Mouse (Mus musculus): ENCODE results near the gene Irf2bp2. TPM values are rescaled to one million over a fixed set of nuclear protein-coding genes. Genes with fewer than 3 reads are reported as not detected.

The Irf2bp2 gene
- polyA plus RNA-seq, 1 experiment from 2014 or later = 11.5 TPM

GRCm38 (mm10) chr8:126576086-126576485 lies 17.7 kb downstream of the Irf2bp2 start:
- Histone ChIP-seq H3K4me3 (ENCODE audit: low read length) (no peak overlapping the region), H3K4me2 (ENCODE audit: low read depth, low read length) (no peak overlapping the region), H3K9me3 (ENCODE audit: control insufficient read depth, low read length) (no peaks in the 10 kb centered on the region), H3K4me1 (ENCODE audit: control insufficient read depth, insufficient read depth, low read length) (peaks cover 3% of the 10 kb centered on the region; the same call in 1 of the 2 replicates), H3K27me3 (replicated peaks; ENCODE audit: control insufficient read depth, insufficient read depth, low read length) (no peaks in the 10 kb centered on the region), H3K27ac (ENCODE audit: low read length) (no peak overlapping the region), H3K36me3 (ENCODE audit: control insufficient read depth, insufficient read depth, low read length) (no peaks in the 10 kb centered on the region), H3K9ac (ENCODE audit: low read depth, low read length) (no peak overlapping the region)
- ATAC-seq = no peak

GRCm38 (mm10) chr8:126574882-126575637 lies 18.7 kb downstream of the Irf2bp2 start:
- Histone ChIP-seq H3K4me1 (ENCODE audit: control insufficient read depth, insufficient read depth, low read length) (peaks cover 3% of the 10 kb centered on the region; the same call in 1 of the 2 replicates), H3K36me3 (ENCODE audit: control insufficient read depth, insufficient read depth, low read length) (no peaks in the 10 kb centered on the region), H3K4me3 (ENCODE audit: low read length) (no peak overlapping the region), H3K27me3 (replicated peaks; ENCODE audit: control insufficient read depth, insufficient read depth, low read length) (no peaks in the 10 kb centered on the region), H3K9me3 (ENCODE audit: control insufficient read depth, low read length) (no peaks in the 10 kb centered on the region), H3K27ac (ENCODE audit: low read length) (no peak overlapping the region), H3K4me2 (ENCODE audit: low read depth, low read length) (no peak overlapping the region), H3K9ac (ENCODE audit: low read depth, low read length) (no peak overlapping the region)
- 86% methylated on average over 16 of the region's 16 CpGs for WGBS
- no peak for ATAC-seq

GRCm38 (mm10) chr8:126573878-126574277 lies 19.9 kb downstream of the Irf2bp2 start:
- Histone ChIP-seq H3K9me3 (ENCODE audit: control insufficient read depth, low read length) (no peaks in the 10 kb centered on the region), H3K36me3 (ENCODE audit: control insufficient read depth, insufficient read depth, low read length) (no peaks in the 10 kb centered on the region), H3K9ac (ENCODE audit: low read depth, low read length) (no peak overlapping the region), H3K27ac (ENCODE audit: low read length) (peak overlapping the region; percentile 27), H3K4me2 (ENCODE audit: low read depth, low read length) (peak overlapping the region; percentile 28; the same call in 1 of the 2 replicates), H3K4me1 (ENCODE audit: control insufficient read depth, insufficient read depth, low read length) (peaks cover 3% of the 10 kb centered on the region; the same call in 1 of the 2 replicates), H3K27me3 (replicated peaks; ENCODE audit: control insufficient read depth, insufficient read depth, low read length) (no peaks in the 10 kb centered on the region), H3K4me3 (ENCODE audit: low read length) (no peak overlapping the region)
- peak; percentile 91 for ATAC-seq
- 64% methylated on average over 4 of the region's 4 CpGs for WGBS

- Histone ChIP-seq H3K9me3 (ENCODE audit: control insufficient read depth, low read length) (no peaks in the 10 kb centered on the region), H3K27ac (ENCODE audit: low read length) (peak overlapping the region; percentile 27; the same call in 1 of the 2 replicates), H3K4me1 (ENCODE audit: control insufficient read depth, insufficient read depth, low read length) (peaks cover 3% of the 10 kb centered on the region; the same call in 1 of the 2 replicates), H3K27me3 (replicated peaks; ENCODE audit: control insufficient read depth, insufficient read depth, low read length) (no peaks in the 10 kb centered on the region), H3K4me3 (ENCODE audit: low read length) (no peak overlapping the region), H3K9ac (ENCODE audit: low read depth, low read length) (no peak overlapping the region), H3K4me2 (ENCODE audit: low read depth, low read length) (no peak overlapping the region), H3K36me3 (ENCODE audit: control insufficient read depth, insufficient read depth, low read length) (no peaks in the 10 kb centered on the region)
- WGBS = 87% methylated on average over 6 of the region's 6 CpGs
- peak; percentile 4; the same call in 1 of the 2 replicates for ATAC-seq
These were observed 20.6 kb downstream of the Irf2bp2 start for GRCm38 (mm10) chr8:126573079-126573694.

- H3K9me3 ChIP-seq (ENCODE audit: control insufficient read depth, low read length) = no peaks in the 10 kb centered on the region
- H3K9ac ChIP-seq (ENCODE audit: low read depth, low read length) = no peak overlapping the region
- ATAC-seq = no peak
- H3K27ac ChIP-seq (ENCODE audit: low read length) = no peak overlapping the region
- H3K36me3 ChIP-seq (ENCODE audit: control insufficient read depth, insufficient read depth, low read length) = no peaks in the 10 kb centered on the region
- no peaks in the 10 kb centered on the region for H3K27me3 ChIP-seq (replicated peaks; ENCODE audit: control insufficient read depth, insufficient read depth, low read length)
- no peak overlapping the region for H3K4me3 ChIP-seq (ENCODE audit: low read length)
- H3K4me2 ChIP-seq (ENCODE audit: low read depth, low read length) = no peak overlapping the region
- peaks cover 16% of the 10 kb centered on the region; the same call in 1 of the 2 replicates for H3K4me1 ChIP-seq (ENCODE audit: control insufficient read depth, insufficient read depth, low read length)
- WGBS = 74% methylated on average over 15 of the region's 15 CpGs
These were observed 22.6 kb downstream of the Irf2bp2 start for GRCm38 (mm10) chr8:126571065-126571660.

- Histone ChIP-seq H3K27ac (ENCODE audit: low read length) (no peak overlapping the region), H3K27me3 (replicated peaks; ENCODE audit: control insufficient read depth, insufficient read depth, low read length) (no peaks in the 10 kb centered on the region), H3K4me3 (ENCODE audit: low read length) (no peak overlapping the region), H3K9ac (ENCODE audit: low read depth, low read length) (no peak overlapping the region), H3K9me3 (ENCODE audit: control insufficient read depth, low read length) (no peaks in the 10 kb centered on the region), H3K4me2 (ENCODE audit: low read depth, low read length) (no peak overlapping the region), H3K4me1 (ENCODE audit: control insufficient read depth, insufficient read depth, low read length) (peaks cover 19% of the 10 kb centered on the region; the same call in 1 of the 2 replicates), H3K36me3 (ENCODE audit: control insufficient read depth, insufficient read depth, low read length) (no peaks in the 10 kb centered on the region)
- no peak for ATAC-seq
- 63% methylated on average over 9 of the region's 9 CpGs for WGBS
These were observed 23.2 kb downstream of the Irf2bp2 start for GRCm38 (mm10) chr8:126570521-126571040.

GRCm38 (mm10) chr8:126570046-126570445 lies 23.7 kb downstream of the Irf2bp2 start:
- Histone ChIP-seq H3K27ac (ENCODE audit: low read length) (no peak overlapping the region), H3K4me1 (ENCODE audit: control insufficient read depth, insufficient read depth, low read length) (peaks cover 22% of the 10 kb centered on the region; the same call in 1 of the 2 replicates), H3K9me3 (ENCODE audit: control insufficient read depth, low read length) (no peaks in the 10 kb centered on the region), H3K27me3 (replicated peaks; ENCODE audit: control insufficient read depth, insufficient read depth, low read length) (no peaks in the 10 kb centered on the region), H3K4me2 (ENCODE audit: low read depth, low read length) (no peak overlapping the region), H3K4me3 (ENCODE audit: low read length) (no peak overlapping the region), H3K36me3 (ENCODE audit: control insufficient read depth, insufficient read depth, low read length) (no peaks in the 10 kb centered on the region), H3K9ac (ENCODE audit: low read depth, low read length) (no peak overlapping the region)
- ATAC-seq = no peak
- WGBS = 72% methylated on average over 3 of the region's 3 CpGs

- H3K4me1 ChIP-seq (ENCODE audit: control insufficient read depth, insufficient read depth, low read length) = peaks cover 19% of the 10 kb centered on the region; the same call in 1 of the 2 replicates
- no peak overlapping the region for H3K9ac ChIP-seq (ENCODE audit: low read depth, low read length)
- no peak overlapping the region for H3K27ac ChIP-seq (ENCODE audit: low read length)
- no peaks in the 10 kb centered on the region for H3K27me3 ChIP-seq (replicated peaks; ENCODE audit: control insufficient read depth, insufficient read depth, low read length)
- ATAC-seq = no peak
- no peak overlapping the region for H3K4me2 ChIP-seq (ENCODE audit: low read depth, low read length)
- no peaks in the 10 kb centered on the region for H3K9me3 ChIP-seq (ENCODE audit: control insufficient read depth, low read length)
- 76% methylated on average over 1 of the region's 1 CpGs for WGBS
- no peak overlapping the region for H3K4me3 ChIP-seq (ENCODE audit: low read length)
- no peaks in the 10 kb centered on the region for H3K36me3 ChIP-seq (ENCODE audit: control insufficient read depth, insufficient read depth, low read length)
These were observed 24.1 kb downstream of the Irf2bp2 start for GRCm38 (mm10) chr8:126569638-126570037.

GRCm38 (mm10) chr8:126567674-126568073 lies 26.1 kb downstream of the Irf2bp2 start:
- Histone ChIP-seq H3K4me2 (ENCODE audit: low read depth, low read length) (no peak overlapping the region), H3K4me3 (ENCODE audit: low read length) (no peak overlapping the region), H3K4me1 (ENCODE audit: control insufficient read depth, insufficient read depth, low read length) (peaks cover 19% of the 10 kb centered on the region; the same call in 1 of the 2 replicates), H3K27ac (ENCODE audit: low read length) (0 out of 2 replicates have a peak overlapping the region, but pooled peaks have one; percentile 13), H3K9me3 (ENCODE audit: control insufficient read depth, low read length) (no peaks in the 10 kb centered on the region), H3K9ac (ENCODE audit: low read depth, low read length) (no peak overlapping the region), H3K36me3 (ENCODE audit: control insufficient read depth, insufficient read depth, low read length) (no peaks in the 10 kb centered on the region), H3K27me3 (replicated peaks; ENCODE audit: control insufficient read depth, insufficient read depth, low read length) (no peaks in the 10 kb centered on the region)
- ATAC-seq = no peak
- 76% methylated on average over 2 of the region's 2 CpGs for WGBS
